Mouse (Mus musculus) E14TG2a.4 (cell line): ENCODE measurements around the gene Gfod2.

Experiments used
- H3K27me3 ChIP-seq: 2 replicates; pipeline ENCODE4 v1.6.1; 2014; ENCODE audit warnings: low read length, control low read depth; ENCODE audit not compliant: insufficient read depth
- H3K36me3 ChIP-seq: 2 replicates; pipeline ENCODE4 v1.6.1; 2014; ENCODE audit warnings: low read length, control low read depth; ENCODE audit not compliant: insufficient read depth
- H3K4me1 ChIP-seq: replicated peaks from 2 replicates; pipeline ENCODE4 v1.6.1; 2014; ENCODE audit warnings: low read depth, low read length, control low read depth
- H3K4me3 ChIP-seq: replicated peaks from 2 replicates; pipeline ENCODE4 v1.5.1; 2014; ENCODE audit warnings: mild to moderate bottlenecking, low read length
- H3K9me3 ChIP-seq: 2 replicates; pipeline ENCODE4 v1.6.1; 2014; ENCODE audit warnings: low read length, control low read depth
- CTCF ChIP-seq: conservative IDR thresholded peaks from 2 replicates; pipeline ENCODE4 v1.5.1; 2014; ENCODE audit warnings: low read length
- NANOG ChIP-seq: IDR thresholded peaks from 2 replicates; pipeline ENCODE4 v1.6.1; 2014; ENCODE audit warnings: borderline replicate concordance, low read length, mixed read lengths
- POU5F1 ChIP-seq: IDR thresholded peaks from 2 replicates; pipeline ENCODE4 v1.6.1; 2014; ENCODE audit warnings: low read length, borderline replicate concordance

The Gfod2 gene

GRCm38 (mm10) chr8:105688242-105688752 is 70.2 kb downstream of the Gfod2 start:
- TF ChIP-seq POU5F1 (no peak), NANOG (no peak), CTCF (no peak)
- Histone ChIP-seq H3K36me3 (peaks cover 23% of the 10 kb centered on the region), H3K4me3 (peak overlapping the region; percentile 55), H3K9me3 (peaks cover 7% of the 10 kb centered on the region; the same call in 1 of the 2 replicates), H3K4me1 (peaks cover 67% of the 10 kb centered on the region), H3K27me3 (peaks cover 50% of the 10 kb centered on the region)

- Histone ChIP-seq H3K9me3 (no peaks in the 10 kb centered on the region), H3K36me3 (peaks cover 24% of the 10 kb centered on the region), H3K27me3 (peaks cover 42% of the 10 kb centered on the region), H3K4me3 (peak overlapping the region; percentile 55), H3K4me1 (peaks cover 66% of the 10 kb centered on the region)
- no peak for TF ChIP-seq NANOG
Measured at GRCm38 (mm10) chr8:105687512-105687911, 71.0 kb downstream of the Gfod2 start.

GRCm38 (mm10) chr8:105686551-105686950 is 71.9 kb downstream of the Gfod2 start:
- H3K27me3 ChIP-seq: peaks cover 37% of the 10 kb centered on the region
- no peak for TF ChIP-seq CTCF
- TF ChIP-seq POU5F1: no peak
- TF ChIP-seq NANOG: no peak
- H3K4me3 ChIP-seq: peak overlapping the region; percentile 74
- H3K9me3 ChIP-seq: no peaks in the 10 kb centered on the region
- H3K4me1 ChIP-seq: peaks cover 66% of the 10 kb centered on the region
- H3K36me3 ChIP-seq: peaks cover 30% of the 10 kb centered on the region

GRCm38 (mm10) chr8:105685796-105686308 is 72.6 kb downstream of the Gfod2 start, which contains the start of gene Carmil2:
TSS of gene Carmil2 (plus strand) at chr8:105686274.
- H3K4me1 ChIP-seq: peaks cover 61% of the 10 kb centered on the region
- no peaks in the 10 kb centered on the region for H3K9me3 ChIP-seq
- peaks cover 32% of the 10 kb centered on the region for H3K27me3 ChIP-seq
- H3K36me3 ChIP-seq: peaks cover 37% of the 10 kb centered on the region
- TF ChIP-seq CTCF (peak; percentile 97), POU5F1 (no peak)
- peak within 1 kb of the TSS; percentile 74 for H3K4me3 ChIP-seq

- Histone ChIP-seq H3K36me3 (peaks cover 42% of the 10 kb centered on the region), H3K9me3 (no peaks in the 10 kb centered on the region), H3K4me1 (peaks cover 55% of the 10 kb centered on the region), H3K4me3 (peak overlapping the region; percentile 74; the same call in 1 of the 2 replicates), H3K27me3 (peaks cover 27% of the 10 kb centered on the region)
- TF ChIP-seq POU5F1 (no peak), NANOG (no peak), CTCF (no peak)
Measured at GRCm38 (mm10) chr8:105685325-105685724, 73.1 kb downstream of the Gfod2 start.

- no peaks in the 10 kb centered on the region for H3K27me3 ChIP-seq
- H3K36me3 ChIP-seq: peaks cover 96% of the 10 kb centered on the region
- H3K4me3 ChIP-seq: no peak overlapping the region
- H3K9me3 ChIP-seq: no peaks in the 10 kb centered on the region
- H3K4me1 ChIP-seq: peaks cover 13% of the 10 kb centered on the region
- no peak for TF ChIP-seq NANOG
- no peak for TF ChIP-seq POU5F1
- TF ChIP-seq CTCF: 0 out of 2 replicates have a peak, but pooled peaks have one; percentile 3
Measured at GRCm38 (mm10) chr8:105677891-105678290, 80.6 kb downstream of the Gfod2 start.
